Mouse (Mus musculus): ENCODE measurements around the gene Qars.

Gene Qars

GRCm38 (mm10) chr9:108530954-108531353 lies 23.4 kb downstream of the Qars start:
- no peak for DNase-seq (ENCODE audit: low read depth, low spot score)

DNA sequence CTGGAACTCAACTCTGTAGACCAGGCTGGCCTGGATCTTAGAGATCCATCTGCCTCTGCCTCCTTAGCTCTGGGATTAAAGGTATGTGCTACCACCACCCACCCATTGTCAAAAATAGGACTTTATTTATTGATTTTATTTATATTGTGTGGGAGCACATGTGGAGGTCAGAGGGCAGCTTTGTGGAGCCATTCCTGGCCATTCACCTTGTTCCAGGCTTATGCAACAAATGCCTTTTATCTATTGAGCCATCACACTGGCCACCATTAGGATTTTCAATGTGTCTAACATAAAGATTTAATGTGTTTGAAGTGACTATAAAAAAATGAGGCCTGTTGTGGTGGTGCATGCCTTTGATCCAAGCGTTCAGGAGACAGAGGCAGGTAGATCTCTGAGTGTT lies 24.0 kb downstream of the Qars start:
- no peak for DNase-seq (ENCODE audit: low read depth, low spot score)

- no peak for DNase-seq (ENCODE audit: low read depth, low spot score)
Measured at GRCm38 (mm10) chr9:108540846-108541245, 33.3 kb downstream of the Qars start.

- no peak for DNase-seq (ENCODE audit: low read depth, low spot score)
Measured at GRCm38 (mm10) chr9:108545986-108546385, 38.5 kb downstream of the Qars start.

GRCm38 (mm10) chr9:108546875-108547274 lies 39.4 kb downstream of the Qars start:
- no peak for DNase-seq (ENCODE audit: low read depth, low spot score)

DNA sequence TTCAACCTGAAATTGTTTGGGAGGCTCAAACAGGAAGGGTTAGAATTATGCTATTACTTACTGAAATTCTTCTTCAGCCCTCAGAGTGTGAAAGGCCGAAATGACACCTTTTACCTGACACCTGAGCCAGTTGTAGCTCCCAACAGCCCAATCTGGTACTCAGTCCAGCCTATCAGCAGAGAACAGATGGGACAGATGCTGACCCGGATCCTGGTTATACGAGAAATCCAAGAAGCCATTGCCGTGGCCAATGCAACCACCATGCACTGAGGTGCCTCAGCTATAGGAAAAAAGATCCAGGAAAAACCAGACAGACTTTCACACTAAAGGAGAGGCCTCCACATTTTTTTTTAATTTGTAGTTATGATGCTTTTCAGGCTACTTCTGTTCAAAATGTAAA lies 51.7 kb downstream of the Qars start:
- DNase-seq (ENCODE audit: low read depth, low spot score) = no peak

GRCm38 (mm10) chr9:108560227-108560841 lies 52.8 kb downstream of the Qars start, which contains the start of gene Impdh2:
TSS of gene Impdh2 (plus strand) at chr9:108560286.
- DNase-seq (ENCODE audit: low read depth, low spot score) = peak; percentile 93

GRCm38 (mm10) chr9:108563671-108564070 lies 56.2 kb downstream of the Qars start:
- no peak for DNase-seq (ENCODE audit: low read depth, low spot score)

- DNase-seq (ENCODE audit: low read depth, low spot score) = no peak
Measured at GRCm38 (mm10) chr9:108564131-108564530, 56.6 kb downstream of the Qars start.
